Mouse (Mus musculus): ENCODE measurements at regions not wholly inside any gene's neighbourhood (a gene's known extent, or its start where the extent isn't known, plus 50 kb on each side); places are given as distances from the start of the nearest gene placed in this dataset.
"Not testable (repeated sequence)": the region's sequence is repeated elsewhere in the genome, so short reads cannot be mapped to it uniquely, and the experiment has no call there.

GRCm38 (mm10) chr10:85731163-85731562 lies 98.1 kb upstream of the Pwp1 start:
- not testable (repeated sequence) for DNase-seq

- peak; percentile 48 for DNase-seq
These were observed 97.4 kb upstream of the Pwp1 start for GRCm38 (mm10) chr10:85731796-85732388.

DNA sequence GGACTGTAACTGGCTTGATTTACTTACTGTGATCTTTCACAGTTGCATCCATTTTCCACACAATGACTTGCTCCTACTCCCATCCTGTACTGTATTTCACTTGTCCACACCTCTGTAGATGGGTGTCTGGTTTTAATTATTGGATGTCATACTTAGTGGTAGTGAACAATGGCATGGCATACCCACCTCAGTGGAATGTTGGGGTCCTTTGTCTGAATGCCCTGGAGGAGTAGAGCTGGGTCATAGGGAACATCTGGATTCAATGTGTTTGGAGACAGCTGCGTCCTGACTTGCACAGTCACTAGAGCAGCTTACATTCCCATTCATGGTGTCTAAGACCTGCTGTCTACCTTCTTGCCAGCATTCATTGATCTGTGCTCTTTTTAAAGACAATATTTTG lies 91.5 kb upstream of the Pwp1 start:
- no peak for DNase-seq

DNA sequence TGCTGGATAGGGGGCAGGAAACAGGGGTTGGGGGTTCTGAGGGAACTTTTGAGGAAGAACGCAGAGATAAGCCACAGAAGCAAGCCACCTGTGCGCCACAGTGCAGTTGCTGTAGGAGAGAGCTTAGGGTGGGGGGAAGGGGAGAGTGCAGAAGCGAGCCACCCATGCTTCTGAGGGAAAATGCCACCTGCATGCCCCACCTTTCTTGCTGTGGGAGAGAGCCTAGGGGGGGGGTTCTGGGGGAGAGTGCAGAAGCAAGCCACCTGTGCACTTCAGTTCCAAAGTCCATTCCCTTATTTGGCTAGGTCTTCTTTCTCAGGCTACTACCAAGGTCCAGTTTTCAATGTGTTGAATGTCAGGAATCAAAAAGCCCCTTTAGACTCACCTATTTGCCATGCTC lies 90.3 kb upstream of the Pwp1 start:
- DNase-seq = no peak

GRCm38 (mm10) chr10:85739565-85739964 lies 89.7 kb upstream of the Pwp1 start:
- DNase-seq = not testable (repeated sequence)

- peak; percentile 9 for DNase-seq
These were observed 87.3 kb upstream of the Pwp1 start for GRCm38 (mm10) chr10:85741972-85742371.

- DNase-seq = not testable (repeated sequence)
These were observed 83.9 kb upstream of the Pwp1 start for GRCm38 (mm10) chr10:85745390-85745789.

GRCm38 (mm10) chr10:85745818-85746217 lies 83.5 kb upstream of the Pwp1 start:
- not testable (repeated sequence) for DNase-seq

DNA sequence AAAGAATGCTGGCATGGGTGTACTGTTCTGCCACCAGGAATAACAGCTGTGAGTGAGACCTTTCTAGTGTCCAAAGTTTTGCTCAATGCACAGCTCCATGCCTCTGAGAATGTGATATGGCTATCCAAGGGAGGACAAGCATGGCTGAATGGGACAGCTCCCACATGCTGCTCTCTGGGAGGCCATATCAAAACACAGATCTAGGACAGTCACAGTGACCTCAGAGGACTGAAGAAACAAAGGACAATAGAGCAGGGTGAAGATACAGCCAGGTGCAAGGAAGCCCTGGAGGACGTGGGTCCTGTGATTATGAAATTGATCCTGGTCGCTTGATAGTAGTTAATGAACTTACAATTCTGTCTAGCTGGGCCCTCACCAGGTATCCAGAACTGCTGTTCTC lies 79.7 kb upstream of the Pwp1 start:
- not testable (repeated sequence) for DNase-seq

DNA sequence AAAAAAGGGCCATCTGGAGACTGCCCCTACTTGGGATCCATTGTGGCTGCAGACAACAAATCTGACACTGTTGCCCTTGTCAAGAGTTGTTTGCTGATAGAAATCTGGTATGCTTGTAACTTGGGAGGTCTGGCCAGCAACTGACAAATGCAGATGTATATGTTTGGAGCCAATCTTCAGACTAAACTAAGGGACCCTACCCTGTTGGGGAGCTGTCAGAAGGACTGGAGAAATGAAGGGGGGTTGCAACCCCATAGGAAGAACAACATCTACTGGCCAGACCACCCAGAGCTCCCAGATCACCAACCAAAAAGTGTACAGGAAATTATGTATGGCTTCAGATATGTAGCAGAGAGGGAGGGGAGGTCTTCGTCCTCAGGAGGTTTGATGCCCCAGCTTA lies 54.3 kb upstream of the Pwp1 start:
- DNase-seq = no peak
